Comparison of ENCODE assay signal across 8 mouse cellular contexts in the genomic region with DNA sequence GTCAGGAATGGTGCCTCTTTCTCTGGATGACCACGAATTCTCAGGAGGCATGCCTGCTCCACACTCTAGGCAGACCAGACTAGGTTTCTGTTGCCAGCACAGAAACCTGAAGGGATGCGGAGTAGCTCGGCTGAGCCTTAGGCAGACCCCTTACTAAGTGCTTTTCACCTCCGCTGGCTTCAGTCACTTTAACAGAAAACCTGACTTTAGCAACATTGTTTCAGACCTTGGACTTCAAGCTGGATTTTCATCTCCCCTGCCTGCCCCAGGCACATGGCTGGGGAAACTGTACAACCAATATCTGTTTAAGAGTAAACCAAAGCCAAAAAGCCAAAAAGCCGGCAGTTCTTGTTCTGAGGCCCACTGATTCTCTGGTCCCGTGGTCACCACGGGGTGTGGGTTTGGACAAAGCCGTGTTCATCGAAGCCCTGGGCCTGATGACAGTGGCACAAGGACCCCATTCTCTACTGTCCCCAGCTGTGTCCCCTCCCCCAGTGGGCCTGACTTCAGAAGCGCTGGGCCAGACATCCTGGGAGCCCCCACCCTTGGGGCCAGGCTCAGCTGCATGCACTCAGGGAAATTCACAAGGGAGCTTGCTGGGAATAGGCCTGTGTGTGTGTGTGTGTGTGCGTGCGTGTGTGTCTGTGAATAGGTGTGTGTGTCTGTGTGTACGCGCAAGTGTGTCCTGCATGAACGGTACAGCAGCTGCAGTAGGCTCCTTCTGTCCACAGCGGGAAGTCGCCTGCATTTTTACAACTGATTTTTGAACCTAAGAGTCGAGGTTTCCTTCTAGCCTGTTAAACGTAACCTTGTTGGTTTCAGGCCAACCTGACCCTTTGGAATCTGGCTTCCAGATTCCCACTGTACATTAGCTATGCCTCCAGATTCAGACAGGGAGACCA. TPM values are rescaled to one million over a fixed set of nuclear protein-coding genes. Genes with fewer than 3 reads are reported as not detected.
A peak's percentile ranks its signal among the peaks of the same experiment; 100 is the strongest.
DNase-seq lines count a peak whose midpoint lies in the region; ATAC-seq lines count a peak whose summit lies in the region.

No protein-coding gene starts in this region.

- no peak overlapping the region for H3K4me3 ChIP-seq in midbrain, embryonic 14.5 days (replicated peaks; ENCODE audit: low read depth, low read length)

- H3K4me2 ChIP-seq in midbrain, embryonic 14.5 days (ENCODE audit: low read length): peak overlapping the region; percentile 50

- peak; percentile 53 for ATAC-seq in midbrain, embryonic 14.5 days (ENCODE audit: low FRiP score, low TSS enrichment)
- ATAC-seq in granulocyte monocyte progenitor cell, adult 5-6 weeks (replicated peaks; ENCODE audit: poor library complexity, severe bottlenecking): no peak

- no peaks in the 10 kb centered on the region for H3K27me3 ChIP-seq in midbrain, embryonic 14.5 days (ENCODE audit: control insufficient read depth, insufficient read depth, low read length)

- no peaks in the 10 kb centered on the region for H3K36me3 ChIP-seq in midbrain, embryonic 14.5 days (ENCODE audit: control insufficient read depth, insufficient read depth, low read length)

- H3K4me1 ChIP-seq in midbrain, embryonic 14.5 days (ENCODE audit: control insufficient read depth, insufficient read depth, low read length): peaks cover 67% of the 10 kb centered on the region

- intact Hi-C loops in heart, postnatal 10 days (cut with DNase I): no loop called here

- peak overlapping the region; percentile 70 for H3K27ac ChIP-seq in midbrain, embryonic 14.5 days (replicated peaks; ENCODE audit: low read depth, low read length)

- 24% methylated on average over 19 of the region's 19 CpGs for WGBS in midbrain, embryonic 14.5 days

- H3K9ac ChIP-seq in midbrain, embryonic 14.5 days (replicated peaks; ENCODE audit: low read length): peak overlapping the region; percentile 43; the same call in 1 of the 2 replicates

- no peaks in the 10 kb centered on the region for H3K9me3 ChIP-seq in midbrain, embryonic 14.5 days (ENCODE audit: control insufficient read depth, low read length)

- DNase-seq in gastrocnemius, postnatal 25 days: peak; percentile 33
- no peak for DNase-seq in gastrocnemius, adult 18-20 months (ENCODE audit: low spot score)
- peak; percentile 53 for DNase-seq in embryo, embryonic 9.5 days (ENCODE audit: extremely low spot score)
- peak; percentile 23 to 31 for DNase-seq in heart, postnatal 10 days
- DNase-seq in kidney, postnatal 4 days: peak; percentile 65 to 76
- peak; percentile 74 for DNase-seq in midbrain, embryonic 14.5 days
- no peak for DNase-seq in urinary bladder, postnatal 25 days (ENCODE audit: low spot score)

RNA-seq across cellular contexts. Expression of a gene that starts 8.9 kb away (rescaled TPM):
- total RNA-seq in gastrocnemius, postnatal 25 days (2021): 1 to 10 TPM; 3.2 to 4.7 TPM
- 1 to 10 TPM; 3.4 to 4.6 TPM for total RNA-seq in gastrocnemius, adult 18-20 months (2021)
- total RNA-seq in heart, postnatal 10 days (2021): 10 to 100 TPM in 1 of 2 experiments, 1 to 10 TPM in 1; 8.8 to 14.1 TPM
- polyA plus RNA-seq in midbrain, embryonic 14.5 days (2014; fragmentation: Nextera tagmentation; extraction: Ambion mirVana): 20.0 and 25.9 TPM in 2 replicates
- 22.5 and 22.9 TPM in 2 replicates for total RNA-seq in granulocyte monocyte progenitor cell, adult 5-6 weeks (2014; fragmentation: Nextera tagmentation)
- total RNA-seq in granulocyte monocyte progenitor cell, adult 5-6 weeks (2017): 4.7 and 5.9 TPM in 2 replicates

Comparison
In these comparisons a context has a peak if more than half of its experiments do, and no peak if none do; other contexts are left out.
1. DNase-seq: peak in gastrocnemius, postnatal 25 days (single experiment), embryo, embryonic 9.5 days (single experiment), heart, postnatal 10 days (2 of 2), kidney, postnatal 4 days (2 of 2) and midbrain, embryonic 14.5 days (single experiment); none in gastrocnemius, adult 18-20 months (single experiment) and urinary bladder, postnatal 25 days (single experiment).